Mouse (Mus musculus): ENCODE results near the gene Gjb6.

GRCm38 (mm10) chr14:57105721-57106120 is 27.7 kb downstream of the Gjb6 start:
- TF ChIP-seq CTCF (IDR thresholded peaks at IDR 0.05; ENCODE audit: control insufficient read depth, insufficient read depth, insufficient read length): no peak
- TF ChIP-seq MYOG (IDR thresholded peaks at IDR 0.05; ENCODE audit: control insufficient read depth, extremely low read depth, insufficient read length): no peak
- no peak for TF ChIP-seq USF1 (IDR thresholded peaks at IDR 0.05; ENCODE audit: low read depth)
- no peak for TF ChIP-seq FOSL1 (IDR thresholded peaks at IDR 0.05; ENCODE audit: insufficient read depth, low read length, poor library complexity, severe bottlenecking)
- no peak for TF ChIP-seq MYOD1 (IDR thresholded peaks at IDR 0.05; ENCODE audit: control insufficient read depth, insufficient read length, low read depth)
- TF ChIP-seq MAX (IDR thresholded peaks at IDR 0.05): no peak
- no peak for TF ChIP-seq CEBPB (IDR thresholded peaks at IDR 0.05; ENCODE audit: low read depth)
